Mouse (Mus musculus): ENCODE results near the gene S100a14.

- TF ChIP-seq CTCF (IDR thresholded peaks at IDR 0.05; ENCODE audit: control insufficient read depth, insufficient read depth, insufficient read length) (no peak), MYOD1 (IDR thresholded peaks at IDR 0.05; ENCODE audit: control insufficient read depth, insufficient read length, low read depth) (no peak), FOSL1 (IDR thresholded peaks at IDR 0.05; ENCODE audit: insufficient read depth, low read length, poor library complexity, severe bottlenecking) (no peak), USF1 (IDR thresholded peaks at IDR 0.05; ENCODE audit: low read depth) (no peak)
These were observed 23.2 kb upstream of the S100a14 start for GRCm38 (mm10) chr3:90503444-90503843.

All from C2C12 (cell line).